Mouse (Mus musculus) layer of hippocampus, adult 2 months (tissue): ENCODE results near the gene Gm15319. TPM values are rescaled to one million over a fixed set of nuclear protein-coding genes. Genes with fewer than 3 reads are reported as not detected.
"Not testable (repeated sequence)": the region's sequence is repeated elsewhere in the genome, so short reads cannot be mapped to it uniquely, and the experiment has no call there.

ENCODE experiments used
- DNase-seq, 2 experiments: peaks; one replicate each; pipeline ENCODE4 v3.0.0; 2022; ENCODE audit warnings: low spot score in 2 of 2
- H3K27ac ChIP-seq: fragments of 200-600 bp; 2 replicates; pipeline ENCODE4 v1.8.1; 2022
- H3K4me3 ChIP-seq: fragments of 200-600 bp; 2 replicates; pipeline ENCODE4 v1.8.1; 2022; ENCODE audit warnings: mild to moderate bottlenecking
- CTCF ChIP-seq: fragments of 200-600 bp; conservative IDR thresholded peaks from 2 replicates; pipeline ENCODE4 v1.8.1; 2022; ENCODE audit warnings: antibody characterized with exemption, mild to moderate bottlenecking, moderate library complexity
- total RNA-seq, 2 experiments: library from RNA; stranded (reverse); gene quantifications; 2 replicates each; pipeline ENCODE4 v1.2.3; 2021

The Gm15319 gene
- total RNA-seq, 2 experiments from 2014 or later, result 0.96 to 1.3 TPM

- not testable (repeated sequence) for H3K27ac ChIP-seq, H3K4me3 ChIP-seq, DNase-seq
These were observed 6.6 kb downstream of the Gm15319 start for GRCm38 (mm10) chr8:20356386-20356785.

- not testable (repeated sequence) for DNase-seq, H3K27ac ChIP-seq, H3K4me3 ChIP-seq
These were observed 9.4 kb downstream of the Gm15319 start for GRCm38 (mm10) chr8:20353579-20353978.

GRCm38 (mm10) chr8:20302759-20303158 is 60.3 kb downstream of the Gm15319 start:
- H3K27ac ChIP-seq, DNase-seq, H3K4me3 ChIP-seq: not testable (repeated sequence)

GRCm38 (mm10) chr8:20300042-20300441 is 63.0 kb downstream of the Gm15319 start:
- H3K4me3 ChIP-seq, DNase-seq, H3K27ac ChIP-seq: not testable (repeated sequence)

GRCm38 (mm10) chr8:20297939-20298505 is 65.0 kb downstream of the Gm15319 start:
- not testable (repeated sequence) for H3K4me3 ChIP-seq, H3K27ac ChIP-seq
- peak in 1 of 2 experiments; percentile 24 for DNase-seq

GRCm38 (mm10) chr8:20296803-20297702 is 66.0 kb downstream of the Gm15319 start:
- peak; percentile 74 for TF ChIP-seq CTCF
- peak overlapping the region; percentile 71 for H3K4me3 ChIP-seq
- peak; percentile 60 to 74 for DNase-seq
- H3K27ac ChIP-seq, result peak overlapping the region; percentile 80; the same call in 1 of the 2 replicates

- DNase-seq, result peak in 1 of 2 experiments; percentile 8
- H3K27ac ChIP-seq, result not testable (repeated sequence)
These were observed 67.1 kb downstream of the Gm15319 start for GRCm38 (mm10) chr8:20295881-20296280.

GRCm38 (mm10) chr8:20294826-20295225 is 68.2 kb downstream of the Gm15319 start:
- DNase-seq, result peak in 1 of 2 experiments; percentile 10
- H3K4me3 ChIP-seq, result not testable (repeated sequence)

More at GRCm38 (mm10) chr8:20295881-20296280, 67.1 kb downstream of the Gm15319 start:
- H3K4me3 ChIP-seq, result not testable (repeated sequence)

GRCm38 (mm10) chr8:20293966-20294365 is 69.0 kb downstream of the Gm15319 start:
- H3K27ac ChIP-seq, H3K4me3 ChIP-seq: not testable (repeated sequence)
- peak in 1 of 2 experiments; percentile 22 for DNase-seq

More at GRCm38 (mm10) chr8:20294826-20295225, 68.2 kb downstream of the Gm15319 start:
- H3K27ac ChIP-seq, result not testable (repeated sequence)

GRCm38 (mm10) chr8:20290015-20290414 is 73.0 kb downstream of the Gm15319 start:
- H3K4me3 ChIP-seq, DNase-seq, H3K27ac ChIP-seq: not testable (repeated sequence)

- not testable (repeated sequence) for H3K4me3 ChIP-seq, H3K27ac ChIP-seq, DNase-seq
These were observed 74.1 kb downstream of the Gm15319 start for GRCm38 (mm10) chr8:20288878-20289277.

GRCm38 (mm10) chr8:20287706-20288105 is 75.3 kb downstream of the Gm15319 start:
- DNase-seq, H3K4me3 ChIP-seq, H3K27ac ChIP-seq: not testable (repeated sequence)
